Mouse (Mus musculus) cerebellum, adult 8-10 months (tissue): ENCODE data around the gene Elk4.

Experiments used
- DNase-seq: peaks from one replicate; pipeline ENCODE4 v3.0.0; 2022

The Elk4 gene

GRCm38 (mm10) chr1:132019876-132020275 lies 12.5 kb downstream of the Elk4 start:
- DNase-seq, result no peak

- no peak for DNase-seq
Measured at GRCm38 (mm10) chr1:132022107-132022506, 14.7 kb downstream of the Elk4 start.

GRCm38 (mm10) chr1:132026925-132027646 lies 19.7 kb downstream of the Elk4 start:
- DNase-seq, result peak; percentile 28

- no peak for DNase-seq
Measured at GRCm38 (mm10) chr1:132027978-132028377, 20.6 kb downstream of the Elk4 start.

- DNase-seq, result no peak
Measured at GRCm38 (mm10) chr1:132028413-132028812, 21.0 kb downstream of the Elk4 start.

GRCm38 (mm10) chr1:132030574-132030973 lies 23.2 kb downstream of the Elk4 start:
- DNase-seq, result no peak

- DNase-seq, result no peak
Measured at GRCm38 (mm10) chr1:132032172-132032571, 24.8 kb downstream of the Elk4 start.

- no peak for DNase-seq
Measured at GRCm38 (mm10) chr1:132037746-132038145, 30.3 kb downstream of the Elk4 start.

GRCm38 (mm10) chr1:132038753-132039152 lies 31.3 kb downstream of the Elk4 start:
- DNase-seq, result no peak

GRCm38 (mm10) chr1:132040201-132040621 lies 32.8 kb downstream of the Elk4 start:
- no peak for DNase-seq

- DNase-seq, result no peak
Measured at GRCm38 (mm10) chr1:132043759-132044158, 36.4 kb downstream of the Elk4 start.

- peak; percentile 62 for DNase-seq
Measured at GRCm38 (mm10) chr1:132046143-132046735, 38.8 kb downstream of the Elk4 start.

GRCm38 (mm10) chr1:132051746-132052145 lies 44.3 kb downstream of the Elk4 start:
- DNase-seq, result peak; percentile 50

GRCm38 (mm10) chr1:132054387-132054786 lies 47.0 kb downstream of the Elk4 start:
- no peak for DNase-seq

- no peak for DNase-seq
Measured at GRCm38 (mm10) chr1:132055054-132055664, 47.8 kb downstream of the Elk4 start.

GRCm38 (mm10) chr1:132058558-132058957 lies 51.2 kb downstream of the Elk4 start:
- DNase-seq, result no peak

GRCm38 (mm10) chr1:132060036-132060769 lies 52.8 kb downstream of the Elk4 start:
- DNase-seq, result no peak

- no peak for DNase-seq
Measured at GRCm38 (mm10) chr1:132061750-132062541, 54.5 kb downstream of the Elk4 start.

- DNase-seq, result no peak
Measured at GRCm38 (mm10) chr1:132063096-132063495, 55.7 kb downstream of the Elk4 start.

- DNase-seq, result no peak
Measured at GRCm38 (mm10) chr1:132065001-132065400, 57.6 kb downstream of the Elk4 start.

- DNase-seq, result no peak
Measured at GRCm38 (mm10) chr1:132065475-132066172, 58.2 kb downstream of the Elk4 start.
